Mouse (Mus musculus): ENCODE results near the gene Stxbp4.

Gene Stxbp4

GRCm38 (mm10) chr11:90451506-90451905 is 186.4 kb downstream of the Stxbp4 start:
- DNase-seq, result no peak

- no peak for DNase-seq
Measured at GRCm38 (mm10) chr11:90442462-90442861, 195.4 kb downstream of the Stxbp4 start.

GRCm38 (mm10) chr11:90440851-90441250 is 197.0 kb downstream of the Stxbp4 start:
- DNase-seq, result no peak

- DNase-seq, result no peak
Measured at GRCm38 (mm10) chr11:90438768-90439167, 199.1 kb downstream of the Stxbp4 start.
